Mouse (Mus musculus) spleen, postnatal 14 days (tissue): ENCODE measurements around the gene Cd300ld2.
"Not testable (repeated sequence)": the region's sequence is repeated elsewhere in the genome, so short reads cannot be mapped to it uniquely, and the experiment has no call there.

ENCODE experiments used
- DNase-seq, 2 experiments: peaks; one replicate each; pipeline ENCODE4 v3.0.0; 2021 to 2022; ENCODE audit warnings: low spot score in 2 of 2

Gene Cd300ld2

GRCm38 (mm10) chr11:115016093-115016492 is at the start of gene Cd300ld2:
TSS of gene Cd300ld2 (minus strand) at chr11:115016193.
- not testable (repeated sequence) for DNase-seq

DNA sequence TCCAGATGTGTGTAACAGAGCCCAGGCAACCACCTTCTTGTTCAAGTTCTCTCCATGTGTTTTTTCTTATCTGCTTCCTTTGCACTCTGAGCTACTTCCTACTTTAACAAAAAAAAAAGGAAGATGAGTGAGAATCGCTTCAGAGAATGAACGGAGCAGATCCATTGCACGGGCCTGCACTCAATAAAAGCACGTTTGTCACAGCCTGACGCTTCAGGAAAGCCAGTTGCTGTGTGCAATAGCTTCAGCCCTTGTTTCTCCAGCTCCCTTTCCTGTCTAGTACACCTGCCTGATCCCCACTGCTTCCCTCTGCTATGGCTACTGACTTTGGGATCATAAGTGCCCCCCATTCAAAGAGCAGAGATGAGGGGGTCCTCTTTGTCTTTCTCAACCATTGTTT is 46.1 kb upstream of the Cd300ld2 start, which contains the start of gene Cd300e:
Gene Cd300e, minus strand, starts transcription at position 101 of the 400 bp plus-strand sequence.
- no peak for DNase-seq

DNA sequence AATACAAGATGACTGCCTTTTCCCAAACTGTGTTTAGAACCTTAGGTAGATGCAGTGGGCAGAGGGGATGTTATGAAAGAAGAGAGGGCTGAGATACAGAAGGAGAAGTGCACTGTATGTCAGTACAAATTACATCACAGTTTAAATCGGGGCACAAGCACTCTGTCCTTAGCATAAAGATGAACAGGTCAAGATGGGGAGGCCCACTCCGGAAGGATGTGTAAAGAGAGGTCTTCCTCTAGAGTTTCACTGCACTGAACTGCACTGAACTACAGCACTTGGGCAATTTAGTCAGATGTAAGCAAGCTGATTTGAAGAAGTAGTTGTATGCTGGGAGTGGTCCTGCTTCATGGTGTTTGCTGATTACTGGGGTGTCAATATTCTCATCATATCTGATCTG is 43.8 kb upstream of the Cd300ld2 start:
- no peak for DNase-seq

DNA sequence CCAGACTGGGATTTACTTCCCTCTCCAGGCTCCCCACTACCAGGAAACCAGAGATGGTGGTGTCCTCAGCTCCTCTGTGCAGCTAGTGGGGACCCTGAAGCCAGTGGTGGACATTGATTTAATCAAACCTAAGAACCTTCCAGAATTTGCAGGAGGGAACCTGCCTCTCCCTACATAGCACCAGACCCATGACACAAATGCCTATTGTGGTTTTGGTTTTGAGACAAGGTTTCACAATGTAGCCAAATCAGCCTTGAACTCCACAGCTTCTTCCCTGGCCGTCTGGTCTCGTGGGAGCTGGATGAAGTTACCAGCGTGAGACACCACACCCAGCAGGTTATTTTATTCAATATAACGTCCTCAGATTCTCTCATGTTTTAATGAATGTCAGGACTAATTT is 42.7 kb upstream of the Cd300ld2 start:
- no peak for DNase-seq

DNA sequence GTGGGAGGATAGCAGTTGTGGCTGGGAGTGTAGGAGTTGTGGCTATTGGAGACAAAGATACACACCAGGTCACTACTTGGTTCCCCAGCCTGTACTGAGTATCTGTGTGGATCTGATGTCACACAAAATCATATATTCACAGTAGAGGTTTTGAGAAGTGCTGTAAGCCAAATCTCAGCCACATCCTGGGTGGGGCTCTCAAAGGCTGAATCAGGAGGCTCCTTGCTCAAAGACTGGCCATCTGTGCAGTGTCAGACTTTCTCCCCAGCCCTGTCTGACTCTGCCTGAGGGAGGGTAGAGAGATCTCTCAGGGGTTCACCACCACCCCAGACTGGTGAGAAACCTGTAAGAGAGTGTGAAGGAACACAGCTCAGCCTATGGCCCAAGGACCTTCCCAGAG is 38.5 kb upstream of the Cd300ld2 start:
- DNase-seq, result no peak

- DNase-seq, result no peak
Measured at GRCm38 (mm10) chr11:115052991-115053390, 37.0 kb upstream of the Cd300ld2 start.

GRCm38 (mm10) chr11:115052206-115052605 is 36.2 kb upstream of the Cd300ld2 start:
- DNase-seq, result no peak

GRCm38 (mm10) chr11:115049282-115049895 is 33.4 kb upstream of the Cd300ld2 start:
- no peak for DNase-seq

GRCm38 (mm10) chr11:115048259-115048658 is 32.3 kb upstream of the Cd300ld2 start, which contains the start of gene Cd300ld3:
TSS of gene Cd300ld3 (minus strand) at chr11:115048409.
- no peak for DNase-seq

DNA sequence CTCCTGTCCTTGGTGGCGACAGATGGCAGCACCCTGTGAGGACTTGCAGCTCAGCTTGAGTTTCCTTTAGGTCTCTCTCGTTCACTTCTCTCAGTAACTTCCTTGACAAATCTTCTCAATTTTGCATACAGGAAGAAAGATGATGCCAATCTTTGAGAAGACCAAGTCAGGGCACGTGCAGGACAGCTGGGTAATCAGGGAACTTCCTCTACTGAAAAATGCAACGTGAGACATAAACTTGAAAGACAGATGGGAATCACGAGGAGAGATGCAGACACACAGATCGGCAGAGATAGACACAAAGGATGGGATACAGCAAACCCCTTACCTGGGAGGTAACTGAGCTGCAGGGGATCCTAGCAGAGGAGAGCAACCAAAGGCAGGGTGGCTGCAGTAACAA is 21.7 kb upstream of the Cd300ld2 start, which contains the start of gene Cd300ld5:
Gene Cd300ld5, minus strand, starts transcription at position 101 of the 400 bp plus-strand sequence.
- DNase-seq, result not testable (repeated sequence)

DNA sequence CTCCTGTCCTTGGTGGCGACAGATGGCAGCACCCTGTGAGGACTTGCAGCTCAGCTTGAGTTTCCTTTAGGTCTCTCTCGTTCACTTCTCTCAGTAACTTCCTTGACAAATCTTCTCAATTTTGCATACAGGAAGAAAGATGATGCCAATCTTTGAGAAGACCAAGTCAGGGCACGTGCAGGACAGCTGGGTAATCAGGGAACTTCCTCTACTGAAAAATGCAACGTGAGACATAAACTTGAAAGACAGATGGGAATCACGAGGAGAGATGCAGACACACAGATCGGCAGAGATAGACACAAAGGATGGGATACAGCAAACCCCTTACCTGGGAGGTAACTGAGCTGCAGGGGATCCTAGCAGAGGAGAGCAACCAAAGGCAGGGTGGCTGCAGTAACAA is 10.9 kb upstream of the Cd300ld2 start, which contains the start of gene Cd300ld4:
Gene Cd300ld4, minus strand, starts transcription at position 101 of the 400 bp plus-strand sequence.
- DNase-seq, result not testable (repeated sequence)

DNA sequence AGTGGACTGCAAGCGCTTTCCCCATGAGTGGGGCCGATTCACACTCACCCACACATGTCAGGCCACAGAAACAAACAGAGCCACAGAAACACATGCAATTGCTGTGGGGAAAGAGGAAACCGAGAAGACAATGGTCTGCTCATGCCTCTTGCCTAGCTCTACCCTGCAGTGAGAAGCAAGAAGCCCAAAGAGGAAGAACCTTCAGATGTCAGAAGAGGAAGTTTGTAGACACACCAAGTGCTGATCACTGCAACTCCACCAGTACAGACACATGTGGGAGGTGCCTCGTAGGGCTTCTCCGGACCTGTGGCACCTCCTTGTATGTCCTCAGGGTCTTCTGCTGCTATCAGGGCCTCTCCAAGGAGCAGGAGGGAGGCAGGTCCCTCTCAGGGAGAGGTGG is 11.9 kb downstream of the Cd300ld2 start:
- no peak for DNase-seq

GRCm38 (mm10) chr11:115001474-115002040 is 14.4 kb downstream of the Cd300ld2 start, which contains the start of gene Cd300c2:
TSS of gene Cd300c2 (minus strand) at chr11:115001880.
- no peak for DNase-seq

DNA sequence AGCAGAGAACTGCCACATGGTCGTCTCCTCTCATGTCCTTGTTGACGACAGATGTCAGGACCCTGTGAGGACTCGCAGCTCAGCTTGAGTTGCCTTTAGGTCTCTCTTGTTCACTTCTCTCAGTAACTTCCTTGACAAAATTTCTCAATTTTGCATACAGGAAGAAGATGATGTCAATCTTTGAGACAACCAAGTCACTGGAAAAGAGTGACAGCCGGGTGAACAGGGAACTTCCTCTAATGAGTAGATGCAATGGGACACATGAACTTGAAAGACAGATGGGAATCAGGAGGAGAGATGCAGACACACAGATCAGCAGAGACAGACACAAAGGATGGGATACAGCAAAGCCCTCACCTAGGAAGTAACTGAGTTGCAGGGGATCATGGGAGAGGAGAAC is 26.2 kb downstream of the Cd300ld2 start, which contains the start of gene Cd300ld:
Gene Cd300ld, minus strand, starts transcription at position 130 of the 400 bp plus-strand sequence.
- DNase-seq, result no peak

- DNase-seq, result no peak
Measured at GRCm38 (mm10) chr11:114981866-114982265, 34.1 kb downstream of the Cd300ld2 start.

DNA sequence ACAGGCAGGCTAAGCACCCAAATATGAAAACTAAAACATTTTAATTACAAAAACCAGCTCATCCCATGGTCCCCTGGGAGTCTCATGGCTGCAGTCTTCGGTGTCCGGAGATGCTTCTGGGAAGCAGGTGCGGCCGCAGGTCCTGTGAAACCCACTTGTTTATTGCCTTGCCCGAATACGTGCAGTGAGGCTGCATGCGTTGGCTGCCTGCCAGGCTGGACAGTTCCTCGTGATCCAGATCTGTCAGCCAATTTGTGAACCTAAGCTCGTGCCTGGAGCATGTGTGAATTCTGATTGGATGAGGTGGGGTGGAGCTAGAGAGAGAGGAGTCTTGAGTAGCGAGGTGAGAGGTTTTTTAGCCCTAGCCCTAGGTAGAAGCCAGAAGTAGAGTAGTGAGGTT is 43.3 kb downstream of the Cd300ld2 start:
- no peak for DNase-seq

- no peak for DNase-seq
Measured at GRCm38 (mm10) chr11:114968752-114969207, 47.2 kb downstream of the Cd300ld2 start, which contains the start of gene Cd300c. TSS of gene Cd300c (minus strand) at chr11:114969157.

GRCm38 (mm10) chr11:114965182-114965828 is 50.7 kb downstream of the Cd300ld2 start:
- DNase-seq, result no peak

DNA sequence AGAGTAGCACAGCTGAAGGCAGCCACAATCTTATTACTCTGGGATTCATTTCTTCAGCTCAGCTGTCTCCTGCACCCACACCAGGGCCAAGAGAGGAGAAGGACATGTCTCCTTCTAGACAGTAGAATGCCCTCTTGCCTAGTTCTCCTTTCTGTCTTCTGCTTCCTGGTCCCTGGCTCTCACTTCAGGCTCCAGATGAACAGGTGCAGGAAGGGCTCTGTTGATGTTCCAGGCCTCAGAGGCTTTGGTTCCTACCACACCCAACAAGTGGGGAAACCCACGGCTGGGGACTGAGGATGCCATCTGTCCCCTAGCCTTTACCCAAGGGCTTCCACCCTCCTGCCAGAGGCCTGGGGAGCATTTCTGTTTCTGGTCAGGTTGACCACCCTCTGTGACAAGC is 55.6 kb downstream of the Cd300ld2 start:
- DNase-seq, result no peak
